Mouse (Mus musculus) G1E (cell line): Measurements from ENCODE around the gene D17Wsu92e.

Experiments used
- CTCF ChIP-seq: IDR thresholded peaks from 2 replicates; pipeline ENCODE4 v1.5.1; 2012; ENCODE audit warnings: low read depth, low read length, inconsistent platforms, mixed read lengths
- GATA1 ChIP-seq: IDR thresholded peaks from 2 replicates; pipeline ENCODE4 v1.6.1; 2012; ENCODE audit warnings: borderline replicate concordance, low read length, inconsistent platforms, mixed read lengths
- GATA2 ChIP-seq: IDR thresholded peaks from 2 replicates; pipeline ENCODE4 v1.6.1; 2012; ENCODE audit warnings: low read depth, low read length, inconsistent platforms, borderline replicate concordance
- POLR2AphosphoS5 ChIP-seq: IDR thresholded peaks from 2 replicates; pipeline ENCODE4 v1.6.1; 2012; ENCODE audit warnings: low read depth, low read length, inconsistent platforms; ENCODE audit not compliant: insufficient replicate concordance
- TAL1 ChIP-seq: conservative IDR thresholded peaks from 2 replicates; pipeline ENCODE4 v1.6.1; 2012; ENCODE audit warnings: low read depth, low read length, inconsistent platforms, mixed read lengths

DNA sequence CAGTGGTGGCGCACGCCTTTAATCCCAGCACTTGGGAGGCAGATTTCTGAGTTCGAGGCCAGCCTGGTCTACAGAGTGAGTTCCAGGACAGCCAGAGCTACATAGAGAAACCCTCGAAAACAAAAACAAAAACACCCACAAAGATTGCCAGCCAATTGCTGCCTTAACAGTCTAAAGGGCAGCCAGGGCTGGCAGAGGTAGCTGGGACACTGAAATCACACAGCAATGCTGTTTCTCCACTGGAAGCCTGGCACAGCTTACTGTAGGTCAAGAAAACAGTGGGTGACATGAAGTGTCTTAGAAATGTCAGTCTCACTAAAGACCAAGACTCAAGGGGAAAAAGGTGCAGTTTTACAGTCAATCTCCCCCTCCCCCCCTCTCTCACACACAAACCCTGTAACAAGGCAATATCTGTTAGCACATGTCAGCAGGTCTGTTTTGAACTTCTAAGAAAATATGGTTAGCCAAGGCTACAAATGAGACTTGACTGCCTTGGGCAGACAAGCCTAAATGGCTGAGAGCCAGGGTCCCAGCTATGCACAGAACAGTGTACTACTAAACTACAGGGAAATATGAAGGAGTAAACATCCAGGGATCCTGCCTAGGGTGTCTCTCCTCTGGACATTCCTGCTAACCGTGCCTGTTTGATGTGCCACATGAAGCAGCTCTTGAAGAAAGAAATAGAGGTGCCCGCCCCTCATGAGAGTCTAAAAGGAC, 31.8 kb downstream of the D17Wsu92e start:
- no peak for TF ChIP-seq CTCF
- no peak for TF ChIP-seq TAL1
- TF ChIP-seq POLR2AphosphoS5, result no peak
- no peak for TF ChIP-seq GATA1
- TF ChIP-seq GATA2, result no peak
